Mouse (Mus musculus) hindbrain, embryonic 13.5 days (tissue): Measurements from ENCODE around the gene Actl7a. TPM values are rescaled to one million over a fixed set of nuclear protein-coding genes. Genes with fewer than 3 reads are reported as not detected.

Experiments used
- ATAC-seq: fragments of 200-750 bp; cut with Nextera tagmentation; 2 replicates; pipeline ENCODE4 v1.8.0; 2017; ENCODE audit warnings: moderate TSS enrichment; ENCODE audit not compliant: low FRiP score
- H3K27ac ChIP-seq: fragments of 300-500 bp; sonication (generic); 2 replicates; pipeline ENCODE4 v1.5.1; 2015; ENCODE audit warnings: inconsistent platforms, mild to moderate bottlenecking, moderate library complexity
- H3K27me3 ChIP-seq: fragments of 300-500 bp; sonication (generic); 2 replicates; pipeline ENCODE4 v1.6.1; 2015; ENCODE audit warnings: mild to moderate bottlenecking, inconsistent platforms
- H3K36me3 ChIP-seq: fragments of 300-500 bp; sonication (generic); 2 replicates; pipeline ENCODE4 v1.6.1; 2015; ENCODE audit warnings: mild to moderate bottlenecking, inconsistent platforms
- H3K4me1 ChIP-seq: fragments of 300-500 bp; sonication (generic); replicated peaks from 2 replicates; pipeline ENCODE4 v1.6.1; 2015; ENCODE audit warnings: inconsistent platforms
- H3K4me2 ChIP-seq: fragments of 300-500 bp; sonication (generic); 2 replicates; pipeline ENCODE4 v1.6.1; 2015; ENCODE audit warnings: inconsistent platforms, mild to moderate bottlenecking, moderate library complexity
- H3K4me3 ChIP-seq: fragments of 300-500 bp; sonication (generic); 2 replicates; pipeline ENCODE4 v1.5.1; 2015; ENCODE audit warnings: mild to moderate bottlenecking, inconsistent platforms
- H3K9ac ChIP-seq: fragments of 300-500 bp; sonication (generic); 2 replicates; pipeline ENCODE4 v1.6.1; 2015; ENCODE audit warnings: mild to moderate bottlenecking, inconsistent platforms
- H3K9me3 ChIP-seq: fragments of 300-500 bp; sonication (generic); 2 replicates; pipeline ENCODE4 v1.6.1; 2016; ENCODE audit warnings: inconsistent platforms
- WGBS: fragments of 180-500 bp; shearing (Covaris S2); methylation state at CpG from one replicate; pipeline ENCODE4 v1.1.7; 2015; 5-methylcytosine and 5-hydroxymethylcytosine counted together
- polyA plus RNA-seq: library from polyadenylated mRNA; unstranded; fragments of >200 nt; fragmentation: Nextera tagmentation; extraction: Ambion mirVana; gene quantifications from 2 replicates; pipeline ENCODE4 v1.2.1, GENCODE M21; 2015

Gene Actl7a
- polyA plus RNA-seq, 1 experiment from 2014 or later = not detected

- Histone ChIP-seq H3K9me3 (no peaks in the 10 kb centered on the region), H3K4me1 (no peaks in the 10 kb centered on the region), H3K4me2 (no peak overlapping the region), H3K36me3 (peaks cover 88% of the 10 kb centered on the region), H3K9ac (no peak overlapping the region), H3K4me3 (no peak overlapping the region), H3K27ac (no peak overlapping the region), H3K27me3 (no peaks in the 10 kb centered on the region)
- 81% methylated on average over 1 of the region's 1 CpGs for WGBS
- ATAC-seq = no peak
Observed at GRCm38 (mm10) chr4:56771065-56771464, 27.9 kb downstream of the Actl7a start.

GRCm38 (mm10) chr4:56791373-56791772 lies 48.2 kb downstream of the Actl7a start:
- Histone ChIP-seq H3K36me3 (peaks cover 93% of the 10 kb centered on the region), H3K4me2 (no peak overlapping the region), H3K9me3 (no peaks in the 10 kb centered on the region), H3K9ac (no peak overlapping the region), H3K4me3 (no peak overlapping the region), H3K4me1 (no peaks in the 10 kb centered on the region), H3K27me3 (no peaks in the 10 kb centered on the region), H3K27ac (no peak overlapping the region)
- ATAC-seq = no peak
- 31% methylated on average over 1 of the region's 1 CpGs for WGBS

Other genes starting within 250 kb of the Actl7a start
- not detected in 2 replicates for gene Gm26657, start 3.3 kb upstream of the Actl7a start, polyA plus RNA-seq
- gene Actl7b, start 2.0 kb upstream of the Actl7a start, polyA plus RNA-seq = not detected in 2 replicates
- 58.1 and 59.4 TPM in 2 replicates for gene Elp1, start 58.9 kb downstream of the Actl7a start, polyA plus RNA-seq
- gene Fam206a, start 58.9 kb downstream of the Actl7a start, polyA plus RNA-seq = 16.6 and 17.9 TPM in 2 replicates
- 16.9 and 19.4 TPM in 2 replicates for gene Ctnnal1, start 121.8 kb downstream of the Actl7a start, polyA plus RNA-seq
- gene Tmem245, start 204.0 kb downstream of the Actl7a start, polyA plus RNA-seq = 9.0 and 9.8 TPM in 2 replicates
- 15.4 and 15.7 TPM in 2 replicates for gene Frrs1l, start 247.0 kb downstream of the Actl7a start, polyA plus RNA-seq